Mouse (Mus musculus): ENCODE measurements around the gene Usp30. TPM values are rescaled to one million over a fixed set of nuclear protein-coding genes. Genes with fewer than 3 reads are reported as not detected.

Usp30 gene
- total RNA-seq, 2 experiments from 2014 or later: 10.8 to 14.8 TPM

GRCm38 (mm10) chr5:114147043-114147972 lies 82.0 kb downstream of the Usp30 start:
- no peak for DNase-seq
- intact Hi-C loops (cut with DNase I): no loop called here

GRCm38 (mm10) chr5:114152359-114153092 lies 87.3 kb downstream of the Usp30 start:
- DNase-seq: no peak
- intact Hi-C loops (cut with DNase I): loop anchor here (2.0 kb wide), 1 partner anchor 16 kb away; no protein-coding TSS in a partner anchor

GRCm38 (mm10) chr5:114153490-114153889 lies 88.2 kb downstream of the Usp30 start:
- intact Hi-C loops (cut with DNase I): loop anchor here (2.0 kb wide), 1 partner anchor 17 kb away; no protein-coding TSS in a partner anchor
- DNase-seq: no peak

- intact Hi-C loops (cut with DNase I): no loop called here
Measured at GRCm38 (mm10) chr5:114154765-114155164, 89.5 kb downstream of the Usp30 start.

GRCm38 (mm10) chr5:114155168-114155933 lies 90.1 kb downstream of the Usp30 start:
- intact Hi-C loops (cut with DNase I): no loop called here
- DNase-seq: peak in 1 of 2 experiments; percentile 45

More at GRCm38 (mm10) chr5:114154765-114155164, 89.5 kb downstream of the Usp30 start:
- no peak for DNase-seq

- intact Hi-C loops (cut with DNase I): no loop called here
- no peak for DNase-seq
Measured at GRCm38 (mm10) chr5:114157236-114157635, 92.0 kb downstream of the Usp30 start.

- intact Hi-C loops (cut with DNase I): no loop called here
- no peak for DNase-seq
Measured at GRCm38 (mm10) chr5:114161424-114161823, 96.2 kb downstream of the Usp30 start.

GRCm38 (mm10) chr5:114162106-114162815 lies 97.0 kb downstream of the Usp30 start:
- DNase-seq: no peak
- intact Hi-C loops (cut with DNase I): no loop called here

- intact Hi-C loops (cut with DNase I): no loop called here
- no peak for DNase-seq
Measured at GRCm38 (mm10) chr5:114163117-114163696, 97.9 kb downstream of the Usp30 start.

GRCm38 (mm10) chr5:114170345-114170744 lies 105.1 kb downstream of the Usp30 start:
- no peak for DNase-seq
- intact Hi-C loops (cut with DNase I): no loop called here

- intact Hi-C loops (cut with DNase I): no loop called here
- DNase-seq: no peak
Measured at GRCm38 (mm10) chr5:114172936-114173335, 107.7 kb downstream of the Usp30 start.

- intact Hi-C loops (cut with DNase I): no loop called here
Measured at GRCm38 (mm10) chr5:114173458-114173857, 108.2 kb downstream of the Usp30 start.

GRCm38 (mm10) chr5:114173877-114174581 lies 108.8 kb downstream of the Usp30 start:
- no peak for DNase-seq
- intact Hi-C loops (cut with DNase I): loop anchor here (1.0 kb wide), 1 partner anchor 39 kb away; no protein-coding TSS in a partner anchor

More at GRCm38 (mm10) chr5:114173458-114173857, 108.2 kb downstream of the Usp30 start:
- DNase-seq: no peak

Other genes starting within 250 kb of the Usp30 start
- 1 to 10 TPM; 2.3 to 6.4 TPM for gene Selplg, start 232.8 kb upstream of the Usp30 start, total RNA-seq (2021)
- gene Coro1c, start 156.7 kb upstream of the Usp30 start, total RNA-seq (2021): 10 to 100 TPM; 41.1 to 51.1 TPM
- gene Ssh1, start 71.6 kb upstream of the Usp30 start, total RNA-seq (2021): 10 to 100 TPM; 13.0 to 13.9 TPM
- gene Dao, start 61.8 kb upstream of the Usp30 start, total RNA-seq (2021): not detected
- gene Svop, start 26.1 kb downstream of the Usp30 start, total RNA-seq (2021): under 1 TPM in 1 of 2 experiments, not detected in 1; 0.19 TPM
- 1 to 10 TPM; 2.0 to 2.3 TPM for gene Alkbh2, start 62.8 kb downstream of the Usp30 start, total RNA-seq (2021)
- 10 to 100 TPM; 24.1 to 26.9 TPM for gene Ung, start 64.9 kb downstream of the Usp30 start, total RNA-seq (2021)
- gene Acacb, start 81.1 kb downstream of the Usp30 start, total RNA-seq (2021): 100 to 1,000 TPM; 184 to 195 TPM
- not detected for gene Foxn4, start 208.3 kb downstream of the Usp30 start, total RNA-seq (2021)
- gene Myo1h, start 223.7 kb downstream of the Usp30 start, total RNA-seq (2021): under 1 TPM; 0.12 to 0.29 TPM

All from heart, postnatal 14 days (tissue).